Mouse (Mus musculus) bone marrow macrophage, adult 2 months (primary cell): ENCODE measurements around the gene C2cd3.

Experiments
- CTCF ChIP-seq: IDR thresholded peaks from 2 replicates; pipeline ENCODE4 v1.5.1; 2012; ENCODE audit warnings: low read depth, mild to moderate bottlenecking, low read length, moderate library complexity
- POLR2A ChIP-seq: IDR thresholded peaks from 2 replicates; pipeline ENCODE4 v1.6.1; 2012; ENCODE audit warnings: mild to moderate bottlenecking, low read depth, low read length, borderline replicate concordance

DNA sequence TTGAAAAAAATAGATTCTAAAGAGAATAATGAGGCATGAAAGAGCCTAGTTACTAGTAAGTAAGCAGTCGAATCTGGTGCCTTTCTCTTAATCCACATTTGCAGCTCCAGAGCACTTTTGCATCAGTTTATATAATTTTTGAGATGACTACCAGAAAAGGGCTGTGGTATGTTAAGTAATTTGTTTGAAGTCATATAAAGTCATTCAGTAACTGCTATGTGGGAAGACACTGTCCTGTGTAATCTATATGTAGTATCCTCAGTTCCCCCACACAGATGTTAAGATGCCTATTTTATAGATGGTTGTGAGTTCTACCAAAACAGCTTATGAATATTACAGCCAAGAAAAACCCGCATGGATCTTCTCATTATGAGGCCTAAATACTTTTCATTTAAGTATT is 6.2 kb downstream of the C2cd3 start:
- TF ChIP-seq CTCF: no peak
- no peak for TF ChIP-seq POLR2A
